Mouse (Mus musculus) central nervous system, embryonic 11.5 days (tissue): Measurements from ENCODE around the gene Slc6a16. TPM values are rescaled to one million over a fixed set of nuclear protein-coding genes. Genes with fewer than 3 reads are reported as not detected.

ENCODE experiments used
- polyA plus RNA-seq: library from polyadenylated mRNA; depleted of rRNA; stranded (reverse); fragments of >200 nt; gene quantifications from 2 replicates; pipeline ENCODE4 v1.2.3, GENCODE M21; 2012; rRNA removed

Gene Slc6a16
- polyA plus RNA-seq, result 0.17 and 0.30 TPM in 2 replicates

GRCm38 (mm10) chr7:45240633-45241388 lies at the start of gene Slc6a16:
Gene Slc6a16 (plus strand): TSS chr7:45241085.

DNA sequence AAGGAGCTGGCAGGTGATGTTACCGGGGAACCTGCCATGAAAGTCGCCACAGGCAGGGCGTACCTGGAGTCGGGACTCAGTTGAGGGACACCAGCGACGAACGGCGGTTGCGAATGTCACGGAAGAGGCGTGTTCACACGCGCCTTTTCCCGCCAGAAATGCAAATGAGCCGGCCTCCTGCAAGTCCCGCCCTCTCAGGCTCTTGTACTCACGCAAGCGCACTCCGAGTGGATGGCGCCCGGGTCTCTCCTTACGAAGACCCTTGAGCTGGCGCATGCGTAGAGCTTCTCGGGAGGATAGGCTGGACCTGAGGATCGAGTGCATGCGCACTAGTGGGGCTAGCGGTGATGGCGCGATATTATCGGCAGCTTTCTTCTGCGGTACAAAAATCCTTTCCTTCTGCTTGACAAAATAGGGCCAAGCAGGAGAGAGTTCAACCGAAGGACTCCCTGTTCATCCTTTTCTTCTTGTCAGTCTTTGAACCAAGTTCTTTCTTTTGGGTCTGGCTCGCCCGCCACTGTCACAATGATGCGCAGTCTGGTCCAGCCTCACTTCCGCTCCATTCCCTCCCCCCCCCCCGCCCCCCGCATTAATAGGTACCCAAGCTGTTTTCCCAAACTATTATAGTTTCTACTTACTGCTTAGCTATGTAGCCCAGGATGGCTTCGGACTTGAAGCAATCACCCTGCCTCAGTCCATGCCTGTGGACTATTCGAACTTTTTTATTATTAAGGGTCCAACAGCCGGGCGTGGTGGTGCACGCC lies 36.3 kb upstream of the Slc6a16 start, which contains the start of gene Ccdc155:
Gene Ccdc155, minus strand, starts transcription at position 513 of the 764 bp plus-strand sequence.

DNA sequence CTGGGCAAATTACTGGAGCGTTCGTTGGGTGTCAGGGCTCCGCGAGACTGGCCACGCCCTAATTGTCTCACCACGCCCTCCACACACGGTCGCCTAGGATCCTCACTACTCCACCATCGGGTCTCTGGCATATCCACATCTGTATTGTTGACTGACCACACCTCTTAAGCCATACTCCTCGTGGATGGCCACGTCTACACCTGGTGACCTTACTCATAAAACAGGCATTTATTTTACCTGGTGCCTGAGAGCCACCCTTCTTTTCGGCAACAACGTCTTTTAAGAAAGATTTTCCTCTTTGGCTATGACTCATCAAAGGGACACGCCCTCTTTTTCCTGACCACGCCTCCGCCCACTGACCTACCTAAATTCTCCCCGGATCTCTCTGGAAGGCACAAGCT lies 29.0 kb upstream of the Slc6a16 start, which contains the start of gene Dkkl1:
Gene Dkkl1, minus strand, starts transcription at position 297 of the 401 bp plus-strand sequence.

GRCm38 (mm10) chr7:45215673-45216441 lies 25.0 kb upstream of the Slc6a16 start, which contains the start of gene Tead2:
Gene Tead2 (plus strand): TSS chr7:45215753.

GRCm38 (mm10) chr7:45238723-45239496 lies 2.0 kb upstream of the Slc6a16 start, which contains the start of gene Cd37:
Gene Cd37 (minus strand): TSS chr7:45239115.

DNA sequence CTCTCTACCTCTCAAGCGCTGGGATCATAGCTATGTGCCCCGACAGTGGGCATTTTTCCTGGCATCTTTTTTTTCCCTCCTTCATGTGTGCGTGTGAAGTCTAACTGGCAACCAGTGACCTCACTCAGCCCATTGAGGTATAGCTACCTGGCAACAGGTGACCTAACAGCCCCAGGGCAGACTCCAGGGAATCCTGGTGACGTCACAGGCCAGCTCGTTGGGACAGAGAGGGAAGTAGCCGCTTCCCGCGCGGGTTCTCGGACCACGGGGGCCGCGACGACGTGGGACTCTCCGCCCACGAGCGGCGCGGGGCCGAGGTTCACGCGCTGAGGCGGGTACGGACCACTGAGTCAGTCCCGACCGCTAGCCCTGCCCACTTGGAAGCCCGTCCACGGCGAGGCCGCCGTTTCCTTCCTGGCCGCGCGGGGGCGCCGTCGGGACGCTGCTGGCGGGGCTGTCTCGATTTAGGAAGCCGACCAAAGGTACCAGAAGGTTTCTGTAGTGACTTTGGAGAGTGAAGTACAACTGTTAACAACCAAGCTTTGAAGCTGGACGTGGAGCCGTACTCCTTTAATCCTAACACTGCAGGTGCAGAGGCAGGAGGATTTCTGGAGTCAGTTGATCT lies 36.4 kb downstream of the Slc6a16 start, which contains the start of gene Slc6a21:
Gene Slc6a21, plus strand, starts transcription at position 378 of the 625 bp plus-strand sequence.

Other genes starting within 250 kb of the Slc6a16 start
- gene Irf3, start 243.4 kb upstream of the Slc6a16 start, polyA plus RNA-seq, result 113 and 137 TPM in 2 replicates
- gene Bcl2l12, start 242.4 kb upstream of the Slc6a16 start, polyA plus RNA-seq, result 70.1 and 80.1 TPM in 2 replicates
- gene Scaf1, start 224.7 kb upstream of the Slc6a16 start, polyA plus RNA-seq, result 105 and 108 TPM in 2 replicates
- 17.2 and 25.6 TPM in 2 replicates for gene Rras, start 223.1 kb upstream of the Slc6a16 start, polyA plus RNA-seq
- gene Prr12, start 188.2 kb upstream of the Slc6a16 start, polyA plus RNA-seq, result 27.7 and 54.2 TPM in 2 replicates
- 75.0 and 79.0 TPM in 2 replicates for gene Nosip, start 178.7 kb upstream of the Slc6a16 start, polyA plus RNA-seq
- 18.9 and 28.4 TPM in 2 replicates for gene Prrg2, start 178.4 kb upstream of the Slc6a16 start, polyA plus RNA-seq
- 151 and 178 TPM in 2 replicates for gene Rcn3, start 148.9 kb upstream of the Slc6a16 start, polyA plus RNA-seq
- 9.6 and 15.3 TPM in 2 replicates for gene Fcgrt, start 137.2 kb upstream of the Slc6a16 start, polyA plus RNA-seq
- gene Rps11, start 116.6 kb upstream of the Slc6a16 start, polyA plus RNA-seq, result 695 and 927 TPM in 2 replicates
- gene Rpl13a, start 112.3 kb upstream of the Slc6a16 start, polyA plus RNA-seq, result 2,695 and 3,876 TPM in 2 replicates
- 0.05 and 0.52 TPM in 2 replicates for gene Gm45713, start 104.9 kb upstream of the Slc6a16 start, polyA plus RNA-seq
- gene Flt3l, start 104.7 kb upstream of the Slc6a16 start, polyA plus RNA-seq, result 4.8 and 5.5 TPM in 2 replicates
- gene Pih1d1, start 86.8 kb upstream of the Slc6a16 start, polyA plus RNA-seq, result 112 and 132 TPM in 2 replicates
- 31.7 and 34.0 TPM in 2 replicates for gene Aldh16a1, start 86.5 kb upstream of the Slc6a16 start, polyA plus RNA-seq
- 2.3 and 2.8 TPM in 2 replicates for gene Slc17a7, start 77.1 kb upstream of the Slc6a16 start, polyA plus RNA-seq
- 0.04 and 0.07 TPM in 2 replicates for gene Gfy, start 61.5 kb upstream of the Slc6a16 start, polyA plus RNA-seq
- 0.26 TPM in 1 of 2 replicates, not detected in the other for gene Pth2, start 60.1 kb upstream of the Slc6a16 start, polyA plus RNA-seq
- gene Ccdc155, start 36.2 kb upstream of the Slc6a16 start, polyA plus RNA-seq, result 0.92 and 1.1 TPM in 2 replicates
- gene Dkkl1, start 28.9 kb upstream of the Slc6a16 start, polyA plus RNA-seq, result 2.0 and 3.1 TPM in 2 replicates
- gene Tead2, start 25.3 kb upstream of the Slc6a16 start, polyA plus RNA-seq, result 557 and 610 TPM in 2 replicates
- 1.8 and 2.6 TPM in 2 replicates for gene Cd37, start 2.0 kb upstream of the Slc6a16 start, polyA plus RNA-seq
- gene Slc6a21, start 36.4 kb downstream of the Slc6a16 start, polyA plus RNA-seq, result not detected in 2 replicates
- gene Trpm4, start 92.7 kb downstream of the Slc6a16 start, polyA plus RNA-seq, result 18.1 and 19.9 TPM in 2 replicates
- gene Hrc, start 94.2 kb downstream of the Slc6a16 start, polyA plus RNA-seq, result 1.7 and 4.2 TPM in 2 replicates
- 13.7 and 16.5 TPM in 2 replicates for gene Ppfia3, start 125.9 kb downstream of the Slc6a16 start, polyA plus RNA-seq
- 3.5 and 3.6 TPM in 2 replicates for gene Lin7b, start 129.5 kb downstream of the Slc6a16 start, polyA plus RNA-seq
- gene Snrnp70, start 154.7 kb downstream of the Slc6a16 start, polyA plus RNA-seq, result 695 and 1,491 TPM in 2 replicates
- gene Kcna7, start 164.6 kb downstream of the Slc6a16 start, polyA plus RNA-seq, result 0.04 TPM in 1 of 2 replicates, not detected in the other
- 1.3 and 2.1 TPM in 2 replicates for gene Ntf5, start 172.6 kb downstream of the Slc6a16 start, polyA plus RNA-seq
- gene Lhb, start 179.7 kb downstream of the Slc6a16 start, polyA plus RNA-seq, result 0.16 TPM in 1 of 2 replicates, not detected in the other
- gene Gys1, start 193.8 kb downstream of the Slc6a16 start, polyA plus RNA-seq, result 19.0 and 32.3 TPM in 2 replicates
- 154 and 206 TPM in 2 replicates for gene Ruvbl2, start 197.0 kb downstream of the Slc6a16 start, polyA plus RNA-seq
- 1,702 and 1,837 TPM in 2 replicates for gene Ftl1, start 218.8 kb downstream of the Slc6a16 start, polyA plus RNA-seq
- gene Bax, start 225.8 kb downstream of the Slc6a16 start, polyA plus RNA-seq, result 146 and 199 TPM in 2 replicates
- 0.24 and 0.80 TPM in 2 replicates for gene Tulp2, start 240.8 kb downstream of the Slc6a16 start, polyA plus RNA-seq
- not detected in 2 replicates for gene Gm45808, start 245.7 kb downstream of the Slc6a16 start, polyA plus RNA-seq
- 3.5 and 3.9 TPM in 2 replicates for gene Dhdh, start 247.7 kb downstream of the Slc6a16 start, polyA plus RNA-seq